Comparison of ENCODE assay signal across 9 mouse cellular contexts in genomic region chr11:50358950-50359861, GRCm38 (mm10). TPM values are rescaled to one million over a fixed set of nuclear protein-coding genes. Genes with fewer than 3 reads are reported as not detected.
DNase-seq lines count a peak whose midpoint lies in the region; ATAC-seq and TF ChIP-seq lines count a peak whose summit lies in the region.
"Had no signal": no experiment of that assay in that cellular context is flagged by ENCODE, and none has a peak within 500 bp of the region (broad histone marks: within the 10 kb centered on the region; RNA-seq: fewer than 3 reads in every experiment).

No protein-coding gene starts in this region.

- intact Hi-C loops in heart, postnatal 25 days (cut with DNase I) = no loop called here

- peak overlapping the region; percentile 85 for H3K9ac ChIP-seq in ES-E14 (ENCODE audit: insufficient read depth, low read depth, low read length, poor library complexity, severe bottlenecking)
- peak overlapping the region; percentile 60 for H3K9ac ChIP-seq in lung, embryonic 14.5 days
- peak overlapping the region; percentile 54 for H3K9ac ChIP-seq in neural tube, embryonic 15.5 days (replicated peaks)

- H3K4me1 ChIP-seq in ES-E14 (ENCODE audit: control insufficient read depth in 2 of 2, insufficient read depth in 2 of 2, low read length in 2 of 2, poor library complexity in 1 of 2) = no peaks in the 10 kb centered on the region
- H3K4me1 ChIP-seq in brown adipose tissue, adult 24 weeks (ENCODE audit: control insufficient read depth, insufficient read depth, insufficient read length, low read length) = peaks cover 2% of the 10 kb centered on the region; the same call in 1 of the 2 replicates
- peaks cover 11% of the 10 kb centered on the region for H3K4me1 ChIP-seq in forebrain, embryonic 10.5 days
- H3K4me1 ChIP-seq in lung, embryonic 14.5 days (ENCODE audit: insufficient read depth) = no peaks in the 10 kb centered on the region
- peaks cover 16% of the 10 kb centered on the region for H3K4me1 ChIP-seq in neural tube, embryonic 15.5 days

- peaks cover 49% of the 10 kb centered on the region for H3K27me3 ChIP-seq in forebrain, embryonic 10.5 days (ENCODE audit: poor library complexity, severe bottlenecking)
- H3K27me3 ChIP-seq in lung, embryonic 14.5 days (ENCODE audit: insufficient read depth, low read length) = peaks cover 6% of the 10 kb centered on the region
- 0 out of 2 replicates have a peak, but pooled peaks cover 4% of the 10 kb centered on the region for H3K27me3 ChIP-seq in neural tube, embryonic 15.5 days (replicated peaks)

- H3K36me3 ChIP-seq in ES-E14 (ENCODE audit: control insufficient read depth, insufficient read depth, low read length, poor library complexity, severe bottlenecking) = no peaks in the 10 kb centered on the region; the same call in 1 of the 2 replicates
- H3K36me3 ChIP-seq in forebrain, embryonic 10.5 days (replicated peaks) = no peaks in the 10 kb centered on the region
- no peaks in the 10 kb centered on the region for H3K36me3 ChIP-seq in lung, embryonic 14.5 days (ENCODE audit: insufficient read depth)
- no peaks in the 10 kb centered on the region for H3K36me3 ChIP-seq in neural tube, embryonic 15.5 days

- H3K4me2 ChIP-seq in lung, embryonic 14.5 days = peak overlapping the region; percentile 93
- peak overlapping the region; percentile 92 for H3K4me2 ChIP-seq in neural tube, embryonic 15.5 days

- H3K9me3 ChIP-seq in ES-E14 (ENCODE audit: control insufficient read depth, insufficient read depth, low read depth, low read length) = no peaks in the 10 kb centered on the region
- no peaks in the 10 kb centered on the region for H3K9me3 ChIP-seq in forebrain, embryonic 10.5 days
- H3K9me3 ChIP-seq in lung, embryonic 14.5 days (ENCODE audit: low read depth, low read length) = no peaks in the 10 kb centered on the region
- H3K9me3 ChIP-seq in neural tube, embryonic 15.5 days (replicated peaks) = no peaks in the 10 kb centered on the region

- TF ChIP-seq CTCF in lung, embryonic 14.5 days (IDR thresholded peaks at IDR 0.05; ENCODE audit: low read depth) = no peak

- peak overlapping the region; percentile 76 to 86 for H3K4me3 ChIP-seq in ES-E14 (ENCODE audit: insufficient read depth in 1 of 2, low read depth in 1 of 2, low read length in 2 of 2, poor library complexity in 1 of 2, severe bottlenecking in 1 of 2)
- H3K4me3 ChIP-seq in brown adipose tissue, adult 24 weeks (ENCODE audit: insufficient read depth, low read depth, low read length) = peak overlapping the region; percentile 80
- peak overlapping the region; percentile 65 for H3K4me3 ChIP-seq in forebrain, embryonic 10.5 days
- H3K4me3 ChIP-seq in lung, embryonic 14.5 days (ENCODE audit: low read depth, low read length) = peak overlapping the region; percentile 52
- peak overlapping the region; percentile 55 for H3K4me3 ChIP-seq in neural tube, embryonic 15.5 days (replicated peaks)

- in situ Hi-C loops in ES-E14 (cut with MboI; ENCODE audit: low sequenced_read_pairs in 2 of 2, unreplicated experiment in 2 of 2) = no loop called here

- no peak overlapping the region for H3K27ac ChIP-seq in ES-E14 (ENCODE audit: insufficient read depth, low read depth, low read length, poor library complexity, severe bottlenecking)
- no peak overlapping the region for H3K27ac ChIP-seq in brown adipose tissue, adult 24 weeks (replicated peaks; ENCODE audit: low read depth, low read length)
- peak overlapping the region; percentile 87 for H3K27ac ChIP-seq in forebrain, embryonic 10.5 days
- H3K27ac ChIP-seq in lung, embryonic 14.5 days (ENCODE audit: low read depth) = peak overlapping the region; percentile 72
- H3K27ac ChIP-seq in neural tube, embryonic 15.5 days (replicated peaks) = peak overlapping the region; percentile 82

- DNase-seq in ES-E14 (ENCODE audit: low read depth, low spot score) = peak; percentile 71
- DNase-seq in forebrain, embryonic 10.5 days (ENCODE audit: extremely low spot score, low spot score) = peak; percentile 72
- DNase-seq in heart, postnatal 25 days (ENCODE audit: low spot score) = peak; percentile 12
- DNase-seq in layer of hippocampus, adult 18-20 months (ENCODE audit: low spot score in 2 of 2) = peak; percentile 43 to 72
- DNase-seq in lung, embryonic 14.5 days = peak; percentile 78

- ATAC-seq in lung, embryonic 14.5 days (ENCODE audit: insufficient read depth) = peak; percentile 71
- peak; percentile 86 for ATAC-seq in neural tube, embryonic 15.5 days (ENCODE audit: low FRiP score)
- no peak for ATAC-seq in inflammation-experienced regulatory T-cells, adult 6 months

- 4% methylated on average over 74 of the region's 74 CpGs for WGBS in forebrain, embryonic 10.5 days
- 2% methylated on average over 74 of the region's 74 CpGs for WGBS in lung, embryonic 14.5 days
- WGBS in neural tube, embryonic 15.5 days = 2% methylated on average over 74 of the region's 74 CpGs

TF ChIP-seq in ES-E14, 5 proteins besides CTCF, POLR2A, EP300 and RAD21:
- no peak; the same call in 1 of the 2 replicates for TF ChIP-seq HCFC1 (IDR thresholded peaks at IDR 0.05; ENCODE audit: borderline replicate concordance, insufficient read depth, low read length)
- no peak for TF ChIP-seq MAFK (IDR thresholded peaks at IDR 0.05; ENCODE audit: insufficient read depth, low read depth, low read length)
- no peak for TF ChIP-seq ZNF384 (IDR thresholded peaks at IDR 0.05; ENCODE audit: low read depth, low read length)
- no peak for TF ChIP-seq CHD2 (IDR thresholded peaks at IDR 0.05; ENCODE audit: low read depth, low read length)

RNA-seq across cellular contexts. Expression of gene Cby3, which starts 4.9 kb away (rescaled TPM):
- total RNA-seq in ES-E14 (2012; rRNA removed) = 0.54 TPM in 1 of 2 replicates, not detected in the other
- not detected in 2 replicates for polyA plus RNA-seq in brown adipose tissue, adult 24 weeks (2012; ENCODE audit: insufficient read depth, insufficient read length, missing spikeins)
- 0.23 and 0.57 TPM in 2 replicates for polyA plus RNA-seq in forebrain, embryonic 10.5 days (2016; fragmentation: Nextera tagmentation; extraction: Ambion mirVana)
- total RNA-seq in heart, postnatal 25 days (2021) = not detected
- not detected for total RNA-seq in layer of hippocampus, adult 18-20 months (2021)
- 0.37 and 0.66 TPM in 2 replicates for polyA plus RNA-seq in lung, embryonic 14.5 days (2014; fragmentation: Nextera tagmentation; extraction: Ambion mirVana)
- polyA plus RNA-seq in neural tube, embryonic 15.5 days (2015; fragmentation: Nextera tagmentation; extraction: Ambion mirVana) = 0.55 and 1.8 TPM in 2 replicates
- polyA plus RNA-seq in inflammation-experienced regulatory T-cells, adult 6 months (2017; shearing (Covaris generic)) = not detected
- total RNA-seq: gastrocnemius, adult 8-10 months had no signal

RNA-seq across cellular contexts. Expression of gene Hnrnph1, which starts 17.6 kb away (rescaled TPM):
- 308 and 401 TPM in 2 replicates for total RNA-seq in ES-E14 (2012; rRNA removed)
- 115 and 183 TPM in 2 replicates for polyA plus RNA-seq in brown adipose tissue, adult 24 weeks (2012; ENCODE audit: insufficient read depth, insufficient read length, missing spikeins)
- polyA plus RNA-seq in forebrain, embryonic 10.5 days (2016; fragmentation: Nextera tagmentation; extraction: Ambion mirVana) = 634 and 666 TPM in 2 replicates
- 100 to 1,000 TPM; 102 to 128 TPM for total RNA-seq in heart, postnatal 25 days (2021)
- 100 to 1,000 TPM; 258 to 268 TPM for total RNA-seq in layer of hippocampus, adult 18-20 months (2021)
- polyA plus RNA-seq in lung, embryonic 14.5 days (2014; fragmentation: Nextera tagmentation; extraction: Ambion mirVana) = 573 and 582 TPM in 2 replicates
- polyA plus RNA-seq in neural tube, embryonic 15.5 days (2015; fragmentation: Nextera tagmentation; extraction: Ambion mirVana) = 390 and 401 TPM in 2 replicates
- polyA plus RNA-seq in inflammation-experienced regulatory T-cells, adult 6 months (2017; shearing (Covaris generic)) = 100 to 1,000 TPM; 155 to 240 (median 214) TPM

RNA-seq across cellular contexts. Expression of gene Canx, which starts 33.7 kb away (rescaled TPM):
- total RNA-seq in ES-E14 (2012; rRNA removed) = 970 and 1,175 TPM in 2 replicates
- polyA plus RNA-seq in brown adipose tissue, adult 24 weeks (2012; ENCODE audit: insufficient read depth, insufficient read length, missing spikeins) = 149 and 159 TPM in 2 replicates
- polyA plus RNA-seq in forebrain, embryonic 10.5 days (2016; fragmentation: Nextera tagmentation; extraction: Ambion mirVana) = 334 and 352 TPM in 2 replicates
- 100 to 1,000 TPM; 266 to 295 TPM for total RNA-seq in heart, postnatal 25 days (2021)
- 100 to 1,000 TPM; 411 to 425 TPM for total RNA-seq in layer of hippocampus, adult 18-20 months (2021)
- 269 and 282 TPM in 2 replicates for polyA plus RNA-seq in lung, embryonic 14.5 days (2014; fragmentation: Nextera tagmentation; extraction: Ambion mirVana)
- polyA plus RNA-seq in neural tube, embryonic 15.5 days (2015; fragmentation: Nextera tagmentation; extraction: Ambion mirVana) = 289 and 305 TPM in 2 replicates
- polyA plus RNA-seq in inflammation-experienced regulatory T-cells, adult 6 months (2017; shearing (Covaris generic)) = 100 to 1,000 TPM; 189 to 258 (median 196) TPM

Comparison
In these comparisons a context has a peak if more than half of its experiments do, and no peak if none do; other contexts are left out.
1. DNase-seq: peak in every context shown above with its lines; median percentile 78 in lung, embryonic 14.5 days; 72 in forebrain, embryonic 10.5 days; 71 in ES-E14; 58 in layer of hippocampus, adult 18-20 months; 12 in heart, postnatal 25 days.
2. H3K27ac ChIP-seq: peak in forebrain, embryonic 10.5 days (single experiment), lung, embryonic 14.5 days (single experiment) and neural tube, embryonic 15.5 days (single experiment); none in ES-E14 (single experiment) and brown adipose tissue, adult 24 weeks (single experiment).
3. Peak in every context shown above with its lines, with median percentiles within 50 percentile points of each other: H3K4me3 ChIP-seq and H3K9ac ChIP-seq.